Mouse (Mus musculus) MEL (cell line): Measurements from ENCODE around the gene Cyp2c23. TPM values are rescaled to one million over a fixed set of nuclear protein-coding genes. Genes with fewer than 3 reads are reported as not detected.

Experiments used
- DNase-seq: peaks from one replicate; pipeline ENCODE4 v3.0.0; 2011; ENCODE audit warnings: low read depth, low spot score
- H3K27ac ChIP-seq: 2 replicates; pipeline ENCODE4 v1.5.1; 2012; ENCODE audit warnings: low read depth, mild to moderate bottlenecking, control low read depth, low read length, moderate library complexity; ENCODE audit not compliant: control insufficient read depth
- H3K27me3 ChIP-seq, 2 experiments: fragments of 150-350 bp in 1 of 2; sonication (generic) in 1 of 2; 2 replicates each; pipeline ENCODE4 v1.6.1; 2012; ENCODE audit warnings: low read length in 2 of 2, mild to moderate bottlenecking in 2 of 2, improper control_type of control experiment in 1 of 2, moderate library complexity in 1 of 2; ENCODE audit not compliant: insufficient read depth in 2 of 2, control insufficient read depth in 1 of 2
- H3K36me3 ChIP-seq, 2 experiments: 2 replicates each; pipeline ENCODE4 v1.6.1; 2012 to 2014; ENCODE audit warnings: low read length in 2 of 2, improper control_type of control experiment in 1 of 2, inconsistent platforms in 1 of 2, mild to moderate bottlenecking in 1 of 2; ENCODE audit not compliant: insufficient read depth in 2 of 2, control insufficient read depth in 1 of 2
- H3K4me1 ChIP-seq, 2 experiments: fragments of 150-350 bp in 1 of 2; sonication (generic) in 1 of 2; 2 replicates each; pipeline ENCODE4 v1.6.1; 2012; ENCODE audit warnings: low read length in 2 of 2, improper control_type of control experiment in 1 of 2, mild to moderate bottlenecking in 1 of 2; ENCODE audit not compliant: insufficient read depth in 2 of 2, control insufficient read depth in 1 of 2
- H3K4me3 ChIP-seq, 2 experiments: fragments of 150-350 bp in 1 of 2; sonication (generic) in 1 of 2; 2 replicates each; pipeline ENCODE4 v1.5.1; 2012; ENCODE audit warnings: low read depth in 2 of 2, low read length in 2 of 2, mild to moderate bottlenecking in 2 of 2, moderate library complexity in 2 of 2, control low read depth in 1 of 2, improper control_type of control experiment in 1 of 2; ENCODE audit not compliant: control insufficient read depth in 1 of 2, insufficient read depth in 1 of 2
- H3K79me2 ChIP-seq: 2 replicates; pipeline ENCODE4 v1.6.1; 2012; ENCODE audit warnings: mild to moderate bottlenecking, low read length, moderate library complexity; ENCODE audit not compliant: control insufficient read depth, poor library complexity, insufficient read depth
- H3K9ac ChIP-seq: 2 replicates; pipeline ENCODE4 v1.6.1; 2012; ENCODE audit warnings: low read depth, mild to moderate bottlenecking, control low read depth, low read length, moderate library complexity; ENCODE audit not compliant: control insufficient read depth, poor library complexity, severe bottlenecking
- H3K9me3 ChIP-seq: fragments of 150-350 bp; sonication (generic); replicated peaks from 2 replicates; pipeline ENCODE4 v1.6.1; 2012; ENCODE audit warnings: mild to moderate bottlenecking, low read length, improper control_type of control experiment, moderate library complexity; ENCODE audit not compliant: insufficient read depth
- BHLHE40 ChIP-seq: IDR thresholded peaks from 2 replicates; pipeline ENCODE4 v1.6.1; 2012; ENCODE audit warnings: low read depth, mild to moderate bottlenecking, inconsistent platforms, low read length, improper control_type of control experiment, borderline replicate concordance
- CHD1 ChIP-seq: IDR thresholded peaks from 2 replicates; pipeline ENCODE4 v1.6.1; 2012; ENCODE audit warnings: low read depth, mild to moderate bottlenecking, inconsistent platforms, low read length, improper control_type of control experiment
- CHD2 ChIP-seq: IDR thresholded peaks from 2 replicates; pipeline ENCODE4 v1.6.1; 2011; ENCODE audit warnings: low read length, improper control_type of control experiment
- ELF1 ChIP-seq: IDR thresholded peaks from 2 replicates; pipeline ENCODE4 v1.6.1; 2014; ENCODE audit warnings: low read depth, mild to moderate bottlenecking, inconsistent platforms, low read length, improper control_type of control experiment, moderate library complexity
- ETS1 ChIP-seq: IDR thresholded peaks from 2 replicates; pipeline ENCODE4 v1.6.1; 2012; ENCODE audit warnings: low read depth, mild to moderate bottlenecking, inconsistent platforms, low read length, improper control_type of control experiment, moderate library complexity
- GATA1 ChIP-seq: IDR thresholded peaks from 2 replicates; pipeline ENCODE4 v1.6.1; 2011; ENCODE audit warnings: low read depth, low read length, improper control_type of control experiment
- KAT2A ChIP-seq: conservative IDR thresholded peaks from 2 replicates; pipeline ENCODE4 v1.6.1; 2012; ENCODE audit warnings: low read depth, low read length, improper control_type of control experiment, inconsistent platforms
- MAX ChIP-seq: IDR thresholded peaks from 2 replicates; pipeline ENCODE4 v1.6.1; 2011; ENCODE audit warnings: low read length, improper control_type of control experiment
- MAZ ChIP-seq: IDR thresholded peaks from 2 replicates; pipeline ENCODE4 v1.6.1; 2012; ENCODE audit warnings: low read depth, mild to moderate bottlenecking, inconsistent platforms, low read length, improper control_type of control experiment
- MYB ChIP-seq: IDR thresholded peaks from 2 replicates; pipeline ENCODE4 v1.6.1; 2011; ENCODE audit warnings: mild to moderate bottlenecking, low read depth, low read length, improper control_type of control experiment
- NRF1 ChIP-seq: IDR thresholded peaks from 2 replicates; pipeline ENCODE4 v1.6.1; 2014; ENCODE audit warnings: low read depth, mild to moderate bottlenecking, inconsistent platforms, low read length, improper control_type of control experiment, moderate library complexity; ENCODE audit not compliant: poor library complexity, insufficient read depth, severe bottlenecking
- POLR2AphosphoS2 ChIP-seq: IDR thresholded peaks from 2 replicates; pipeline ENCODE4 v1.6.1; 2011; ENCODE audit warnings: low read length, improper control_type of control experiment
- POLR2AphosphoS5 ChIP-seq: IDR thresholded peaks from 2 replicates; pipeline ENCODE4 v1.6.1; 2012; ENCODE audit warnings: low read depth, borderline replicate concordance, mild to moderate bottlenecking, inconsistent platforms, low read length, moderate library complexity, mixed read lengths
- RAD21 ChIP-seq: IDR thresholded peaks from 2 replicates; pipeline ENCODE4 v1.6.1; 2011; ENCODE audit warnings: mild to moderate bottlenecking, low read depth, low read length, improper control_type of control experiment
- RCOR1 ChIP-seq: IDR thresholded peaks from 2 replicates; pipeline ENCODE4 v1.6.1; 2012; ENCODE audit warnings: low read depth, mild to moderate bottlenecking, inconsistent platforms, low read length, improper control_type of control experiment
- SIN3A ChIP-seq: IDR thresholded peaks from 2 replicates; pipeline ENCODE4 v1.6.1; 2012; ENCODE audit warnings: low read length, improper control_type of control experiment, inconsistent platforms
- SMC3 ChIP-seq: IDR thresholded peaks from 2 replicates; pipeline ENCODE4 v1.6.1; 2011; ENCODE audit warnings: low read depth, low read length, improper control_type of control experiment
- UBTF ChIP-seq: IDR thresholded peaks from 2 replicates; pipeline ENCODE4 v1.6.1; 2012; ENCODE audit warnings: low read depth, mild to moderate bottlenecking, inconsistent platforms, low read length, improper control_type of control experiment, moderate library complexity, borderline replicate concordance; ENCODE audit not compliant: insufficient read depth
- ZKSCAN1 ChIP-seq: IDR thresholded peaks from 2 replicates; pipeline ENCODE4 v1.6.1; 2012; ENCODE audit warnings: low read depth, mild to moderate bottlenecking, inconsistent platforms, low read length, improper control_type of control experiment, moderate library complexity
- ZMIZ1 ChIP-seq: IDR thresholded peaks from 2 replicates; pipeline ENCODE4 v1.6.1; 2012; ENCODE audit warnings: low read depth, mild to moderate bottlenecking, inconsistent platforms, low read length, improper control_type of control experiment, moderate library complexity
- ZNF384 ChIP-seq: IDR thresholded peaks from 2 replicates; pipeline ENCODE4 v1.6.1; 2012; ENCODE audit warnings: low read depth, mild to moderate bottlenecking, inconsistent platforms, low read length, improper control_type of control experiment
- polyA plus RNA-seq, 2 experiments: library from polyadenylated mRNA; stranded (reverse) in 1 of 2; unstranded in 1 of 2; fragments of >175 nt in 1 of 2; fragments of >200 nt in 1 of 2; gene quantifications; 2 replicates each; pipeline versions ENCODE4 v1.2.1 to v1.2.4; 2012; ENCODE audit warnings: low replicate concordance in 2 of 2, low read depth in 1 of 2; ENCODE audit not compliant: insufficient read length in 2 of 2, insufficient read depth in 1 of 2, missing spikeins in 1 of 2
- total RNA-seq: library from RNA; depleted of rRNA; stranded (reverse); fragments of 300-350 nt; gene quantifications from 2 replicates; pipeline ENCODE4 v1.2.3, GENCODE M21; 2012; rRNA removed

The Cyp2c23 gene
- total RNA-seq = not detected in 2 replicates
- polyA plus RNA-seq = not detected

DNA sequence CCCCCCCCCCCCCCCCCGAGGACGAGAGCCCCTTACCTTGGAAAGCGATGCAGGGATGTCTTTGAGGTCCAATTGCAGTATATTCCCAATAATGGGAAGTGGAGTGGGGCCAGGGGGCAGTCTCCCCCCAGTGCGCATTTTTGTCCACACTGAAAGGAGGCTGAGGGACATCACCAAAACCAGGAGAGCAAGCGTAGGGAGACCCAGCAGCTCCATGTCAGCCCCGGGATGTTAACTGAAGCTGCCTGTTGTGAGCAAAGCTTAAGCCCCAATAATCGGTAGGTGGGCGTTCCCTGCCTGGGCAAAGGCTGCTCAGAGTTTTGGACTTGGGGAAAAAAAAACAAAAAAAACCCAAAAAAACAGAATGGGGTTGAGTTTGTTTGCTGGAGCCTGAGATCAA is at the start of gene Cyp2c23:
Gene Cyp2c23, minus strand, starts transcription at position 237 of the 400 bp plus-strand sequence.
- Histone ChIP-seq H3K4me1 (peaks cover 2 to 6% of the 10 kb centered on the region in 2 experiments; a peak in 3 of 4 replicates), H3K79me2 (no peaks in the 10 kb centered on the region), H3K4me3 (no peak within 1 kb of the TSS)
- TF ChIP-seq CHD1 (no peak), ETS1 (no peak), KAT2A (no peak), ELF1 (no peak), MYB (no peak), MAX (no peak), POLR2AphosphoS2 (no peak), CHD2 (no peak), BHLHE40 (no peak), NRF1 (no peak), ZMIZ1 (no peak), MAZ (no peak), GATA1 (no peak), RAD21 (no peak), UBTF (no peak), SMC3 (no peak), ZKSCAN1 (no peak)
- TF ChIP-seq, all 39 proteins: peak for 0
- Histone ChIP-seq H3K27me3 (no peaks in the 10 kb centered on the region), H3K9ac (no peak within 1 kb of the TSS), H3K27ac (no peak within 1 kb of the TSS), H3K9me3 (no peaks in the 10 kb centered on the region), H3K36me3 (no peaks in the 10 kb centered on the region)
- no peak for DNase-seq

DNA sequence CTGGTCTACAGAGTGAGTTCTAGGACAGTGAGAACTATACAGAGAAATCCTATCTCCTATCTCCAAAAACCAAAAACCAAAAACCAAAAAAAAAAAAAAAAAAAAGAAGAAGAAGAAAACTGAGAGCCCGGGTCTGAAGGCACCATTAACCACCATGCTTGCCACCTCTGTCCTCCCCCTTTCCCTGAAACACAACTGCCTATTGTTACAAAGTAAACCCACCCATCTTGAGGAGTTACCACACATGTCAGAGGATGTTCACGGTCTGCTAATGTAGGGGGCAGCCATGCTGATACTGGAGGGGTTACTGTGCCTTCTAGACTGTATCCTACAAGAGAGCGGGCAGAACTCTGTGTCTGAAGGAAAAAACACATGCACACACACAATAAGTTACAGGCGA is 48.0 kb upstream of the Cyp2c23 start:
- DNase-seq = no peak
- Histone ChIP-seq H3K27me3 (no peaks in the 10 kb centered on the region), H3K79me2 (no peaks in the 10 kb centered on the region), H3K4me3 (no peak overlapping the region), H3K9ac (no peak overlapping the region), H3K9me3 (no peaks in the 10 kb centered on the region), H3K27ac (no peak overlapping the region), H3K36me3 (peaks cover 3 to 42% of the 10 kb centered on the region in 2 experiments; a peak in 3 of 4 replicates), H3K4me1 (peaks cover 0 to 3% of the 10 kb centered on the region in 2 experiments; a peak in 2 of 4 replicates)
- TF ChIP-seq KAT2A = no peak
- no peak for TF ChIP-seq RCOR1
- TF ChIP-seq ZMIZ1 = no peak
- TF ChIP-seq ZNF384 = peak; percentile 63
- no peak for TF ChIP-seq SIN3A
- TF ChIP-seq ZKSCAN1 = no peak
- no peak for TF ChIP-seq POLR2AphosphoS5
